Mouse (Mus musculus) heart, postnatal 36 days (tissue): ENCODE data around the gene 1700001O22Rik. TPM values are rescaled to one million over a fixed set of nuclear protein-coding genes. Genes with fewer than 3 reads are reported as not detected.

ENCODE experiments used
- DNase-seq, 2 experiments: peaks; one replicate each; pipeline ENCODE4 v3.0.0; 2021 to 2022
- intact Hi-C: fragments of 180-260 bp; cut with DNase I; formaldehyde crosslinking; loops from one replicate; pipeline ENCODE4 v1.15.1; 2025
- total RNA-seq, 2 experiments: library from RNA; stranded (reverse); gene quantifications; 2 replicates each; pipeline ENCODE4 v1.2.3; 2021

1700001O22Rik gene
- total RNA-seq, 2 experiments from 2014 or later = 0.67 to 0.76 TPM

- intact Hi-C loops = loop anchor here (5.0 kb wide), 1 partner anchor 36 kb away; no protein-coding TSS in a partner anchor
- DNase-seq = peak; percentile 90 to 93
Measured at GRCm38 (mm10) chr2:30758341-30759087, 44.9 kb downstream of the 1700001O22Rik start.

GRCm38 (mm10) chr2:30756962-30757715 lies 46.3 kb downstream of the 1700001O22Rik start:
- no peak for DNase-seq
- intact Hi-C loops = loop anchor here (5.0 kb wide), 1 partner anchor 35 kb away; no protein-coding TSS in a partner anchor

DNA sequence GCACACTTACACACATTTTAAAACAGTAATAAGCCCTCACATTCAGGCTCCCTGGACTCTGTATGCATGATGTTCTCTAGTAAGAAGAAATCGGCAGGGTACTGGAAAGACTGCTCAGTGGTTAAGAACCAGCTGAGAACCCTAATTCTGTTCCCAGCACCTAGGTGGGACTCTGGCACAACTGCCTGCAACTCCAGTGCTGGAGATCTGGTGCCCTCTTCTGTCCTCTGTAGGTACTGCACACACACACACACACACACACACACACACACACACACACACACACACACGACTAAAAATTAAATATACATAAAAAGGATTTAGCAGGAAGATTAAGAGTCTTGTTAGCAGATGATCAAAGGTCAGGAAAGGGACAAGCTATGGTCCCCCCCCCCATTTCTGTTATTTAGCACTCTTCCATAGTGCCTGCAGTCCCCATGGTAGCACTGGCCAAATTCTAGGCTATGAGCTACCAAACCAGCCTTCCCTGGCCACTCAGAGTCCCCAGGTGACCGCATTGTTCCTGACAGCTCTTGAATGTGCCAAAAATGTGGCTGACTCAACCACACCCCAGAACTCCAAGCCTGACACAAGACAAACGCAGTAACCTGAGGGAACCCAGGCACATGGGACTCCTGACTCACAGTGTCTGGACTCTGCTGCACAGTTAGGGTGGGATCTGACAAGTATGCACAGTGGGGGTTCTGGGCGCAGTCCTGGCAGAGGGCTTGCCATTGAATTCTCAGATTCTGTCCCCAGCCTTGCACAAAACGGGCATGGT lies 47.3 kb downstream of the 1700001O22Rik start:
- intact Hi-C loops = loop anchor here (5.0 kb wide), 1 partner anchor 34 kb away; no protein-coding TSS in a partner anchor
- no peak for DNase-seq

DNA sequence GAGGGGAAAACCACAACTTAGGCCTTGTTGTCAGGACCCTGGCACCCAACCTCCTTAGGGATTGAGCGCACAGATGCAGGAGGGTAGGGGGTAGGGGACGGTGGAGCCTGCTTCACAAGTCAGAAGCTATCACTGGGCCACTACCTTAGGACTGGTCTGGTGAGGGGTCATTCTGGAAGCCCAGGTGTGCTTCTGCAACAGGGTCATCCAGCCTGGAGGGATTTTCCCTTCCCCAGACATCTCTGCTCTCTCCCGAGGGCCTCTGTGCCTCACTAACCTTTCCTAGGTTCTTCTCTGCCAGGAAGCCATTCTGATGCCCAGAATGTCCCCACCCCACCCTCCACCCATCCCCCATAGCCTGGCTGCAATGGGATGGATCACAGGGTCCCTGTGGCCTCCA lies 48.6 kb downstream of the 1700001O22Rik start:
- intact Hi-C loops = loop anchor here (5.0 kb wide), 1 partner anchor 33 kb away; no protein-coding TSS in a partner anchor
- no peak for DNase-seq

- intact Hi-C loops = no loop called here
- DNase-seq = peak; percentile 74 to 77
Measured at GRCm38 (mm10) chr2:30753219-30753618, 50.2 kb downstream of the 1700001O22Rik start.

DNA sequence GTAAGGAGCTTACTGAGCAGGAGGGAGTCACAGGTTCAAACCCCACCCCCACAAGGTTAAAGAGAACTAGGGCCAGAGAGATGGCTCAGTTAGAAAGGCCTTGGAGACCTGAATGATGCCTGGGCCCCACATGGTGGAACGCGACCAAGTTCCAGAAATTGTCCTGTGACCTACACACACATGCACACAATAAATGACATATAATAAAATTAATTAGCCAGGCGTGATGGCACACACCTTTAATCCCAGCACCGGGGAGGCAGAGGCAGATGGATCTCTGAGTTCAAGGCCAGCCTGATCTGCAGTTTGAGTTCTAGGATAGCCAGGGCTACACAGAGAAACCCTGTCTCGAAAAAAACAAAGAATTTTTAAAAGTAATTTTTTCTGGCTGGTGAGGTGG lies 51.0 kb downstream of the 1700001O22Rik start:
- no peak for DNase-seq
- intact Hi-C loops = no loop called here

DNA sequence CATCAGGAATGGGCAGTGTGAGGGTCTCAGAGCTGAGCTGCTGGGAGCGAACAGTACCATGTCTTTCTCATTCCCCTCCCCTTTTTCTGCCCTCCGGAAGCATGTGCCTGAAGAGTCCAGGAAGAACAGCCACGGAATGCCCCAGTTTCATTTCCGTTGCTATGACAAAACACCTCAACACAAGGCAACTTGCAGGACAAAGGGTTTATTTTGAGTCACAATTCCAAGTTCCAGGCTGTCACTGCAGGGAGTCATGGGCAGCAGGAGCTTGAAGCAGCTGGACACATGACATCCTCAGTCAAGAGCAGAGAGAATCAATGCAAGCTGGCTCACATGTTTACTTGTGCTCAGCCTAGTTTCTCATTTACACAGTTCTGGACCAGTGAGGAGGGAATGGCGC lies 53.4 kb downstream of the 1700001O22Rik start:
- intact Hi-C loops = no loop called here
- DNase-seq = peak in 1 of 2 experiments; percentile 22

DNA sequence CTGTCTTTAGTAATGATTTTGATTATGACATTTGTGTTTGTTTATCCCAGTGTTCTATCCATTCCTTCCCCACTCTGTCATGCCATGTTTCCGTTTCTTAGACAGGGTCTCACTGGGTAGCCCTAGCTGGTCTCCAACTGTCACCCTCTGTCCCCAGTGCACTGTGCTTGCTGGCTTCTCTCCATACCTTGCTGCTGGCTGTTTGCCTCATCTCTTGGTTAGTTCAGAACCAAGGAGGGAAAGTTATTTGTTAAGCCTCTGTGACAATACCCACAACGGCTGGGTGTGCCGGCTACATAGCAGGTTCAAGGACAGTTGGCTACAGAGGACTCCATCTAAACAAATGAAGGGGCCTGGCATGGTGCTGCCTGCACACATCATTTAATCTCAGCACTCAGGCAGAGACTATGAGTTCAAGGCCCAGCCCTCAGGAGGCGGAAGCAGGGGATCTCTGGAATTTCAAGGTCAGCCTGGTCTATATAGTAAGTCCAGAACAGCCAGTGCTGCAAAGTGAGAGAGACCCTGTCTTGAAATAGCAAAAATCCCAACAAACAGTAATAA lies 55.8 kb downstream of the 1700001O22Rik start:
- intact Hi-C loops = no loop called here
- DNase-seq = no peak

Other genes starting within 250 kb of the 1700001O22Rik start
- 1 to 10 TPM; 1.5 to 2.3 TPM for gene Cstad, start 208.6 kb downstream of the 1700001O22Rik start, total RNA-seq
- 10 to 100 TPM; 23.4 to 27.8 TPM for gene Ntmt1, start 4.2 kb upstream of the 1700001O22Rik start, total RNA-seq
- gene Asb6, start 26.7 kb upstream of the 1700001O22Rik start, total RNA-seq = 1 to 10 TPM; 7.3 to 8.1 TPM
- 1 to 10 TPM in 1 of 2 experiments, under 1 TPM in 1; 0.41 to 1.1 TPM for gene Prrx2, start 31.3 kb upstream of the 1700001O22Rik start, total RNA-seq
- gene Ptges, start 126.2 kb upstream of the 1700001O22Rik start, total RNA-seq = 1 to 10 TPM; 1.7 to 1.9 TPM
- 10 to 100 TPM; 25.3 to 29.3 TPM for gene Tor1b, start 149.3 kb upstream of the 1700001O22Rik start, total RNA-seq
- gene Tor1a, start 164.3 kb upstream of the 1700001O22Rik start, total RNA-seq = 10 to 100 TPM; 11.0 to 12.5 TPM
- gene BC005624, start 178.5 kb upstream of the 1700001O22Rik start, total RNA-seq = 10 to 100 TPM; 19.6 to 22.5 TPM
- gene Usp20, start 178.6 kb upstream of the 1700001O22Rik start, total RNA-seq = 10 to 100 TPM; 50.6 to 53.1 TPM